Mouse (Mus musculus) kidney, embryonic 14.5 days (tissue): ENCODE data around the gene Kdm6a. TPM values are rescaled to one million over a fixed set of nuclear protein-coding genes. Genes with fewer than 3 reads are reported as not detected.

Experiments
- ATAC-seq: fragments of 200-750 bp; cut with Nextera tagmentation; 2 replicates; pipeline ENCODE4 v1.8.0; 2017; ENCODE audit warnings: moderate number of reproducible peaks, mild to moderate bottlenecking, moderate TSS enrichment, moderate library complexity; ENCODE audit not compliant: low FRiP score, low TSS enrichment
- H3K27ac ChIP-seq: fragments of 300-500 bp; sonication (generic); 2 replicates; pipeline ENCODE4 v1.5.1; 2014; ENCODE audit warnings: low read depth, mild to moderate bottlenecking, low read length, moderate library complexity, mixed read lengths
- H3K27me3 ChIP-seq: fragments of 300-500 bp; sonication (generic); 2 replicates; pipeline ENCODE4 v1.6.1; 2014; ENCODE audit warnings: mild to moderate bottlenecking, low read length; ENCODE audit not compliant: control insufficient read depth, insufficient read depth
- H3K36me3 ChIP-seq: fragments of 300-500 bp; sonication (generic); 2 replicates; pipeline ENCODE4 v1.6.1; 2014; ENCODE audit warnings: low read length, mixed read lengths; ENCODE audit not compliant: control insufficient read depth, insufficient read depth
- H3K4me1 ChIP-seq: fragments of 300-500 bp; sonication (generic); 2 replicates; pipeline ENCODE4 v1.6.1; 2014; ENCODE audit warnings: low read length, mixed read lengths; ENCODE audit not compliant: control insufficient read depth, insufficient read depth
- H3K4me2 ChIP-seq: fragments of 300-500 bp; sonication (generic); replicated peaks from 2 replicates; pipeline ENCODE4 v1.6.1; 2014; ENCODE audit warnings: low read depth, mild to moderate bottlenecking, low read length
- H3K4me3 ChIP-seq: fragments of 300-500 bp; sonication (generic); 2 replicates; pipeline ENCODE4 v1.5.1; 2014; ENCODE audit warnings: mild to moderate bottlenecking, low read length
- H3K9ac ChIP-seq: fragments of 300-500 bp; sonication (generic); 2 replicates; pipeline ENCODE4 v1.6.1; 2014; ENCODE audit warnings: low read depth, mild to moderate bottlenecking, low read length, moderate library complexity
- H3K9me3 ChIP-seq: fragments of 300-500 bp; sonication (generic); 2 replicates; pipeline ENCODE4 v1.6.1; 2016; ENCODE audit warnings: low read length; ENCODE audit not compliant: control insufficient read depth
- WGBS: fragments of 180-500 bp; shearing (Covaris S2); extraction: QIAGEN DNeasy Blood & Tissue Kit; methylation state at CpG from one replicate; pipeline ENCODE4 v1.1.7; 2014; 5-methylcytosine and 5-hydroxymethylcytosine counted together
- polyA plus RNA-seq: library from polyadenylated mRNA; unstranded; fragments of >200 nt; fragmentation: Nextera tagmentation; extraction: Ambion mirVana; gene quantifications from 2 replicates; pipeline ENCODE4 v1.2.1, GENCODE M21; 2014

Gene Kdm6a
- polyA plus RNA-seq, 1 experiment from 2014 or later, result 27.1 TPM

DNA sequence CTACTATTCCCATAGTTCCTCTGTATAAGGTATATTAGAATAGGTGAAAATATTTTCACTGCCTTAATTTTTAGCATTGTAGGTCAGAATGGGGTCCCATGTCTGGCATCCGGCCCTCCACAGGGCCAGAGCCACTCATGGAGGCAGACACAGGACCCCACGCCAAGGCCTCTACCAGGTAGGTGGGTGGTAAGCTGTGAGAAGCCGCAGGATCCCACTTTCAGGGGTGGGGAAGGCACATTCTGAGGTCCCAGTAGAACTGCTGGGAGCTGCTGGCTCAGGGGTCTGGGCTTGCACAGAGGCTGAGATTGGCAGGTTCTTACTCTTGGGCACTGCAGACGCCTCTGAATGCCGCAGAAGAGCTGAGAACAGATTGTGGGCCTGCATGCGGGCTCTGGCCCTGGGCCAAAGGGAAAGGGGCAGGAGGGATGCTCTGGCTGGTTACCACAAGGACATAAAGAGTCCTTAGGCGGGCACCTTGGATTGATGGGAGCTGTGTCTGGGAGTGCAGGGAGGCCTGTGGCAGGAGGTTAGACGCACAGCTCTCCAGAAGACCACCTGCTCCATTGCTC lies 95.9 kb downstream of the Kdm6a start:
- no peak for ATAC-seq
- H3K4me1 ChIP-seq, result no peaks in the 10 kb centered on the region
- no peak overlapping the region for H3K9ac ChIP-seq
- no peak overlapping the region for H3K4me3 ChIP-seq
- no peaks in the 10 kb centered on the region for H3K9me3 ChIP-seq
- H3K36me3 ChIP-seq, result peaks cover 17% of the 10 kb centered on the region; the same call in 1 of the 2 replicates
- 95% methylated on average over 8 of the region's 8 CpGs for WGBS
- no peak overlapping the region for H3K27ac ChIP-seq
- H3K27me3 ChIP-seq, result no peaks in the 10 kb centered on the region
- no peak overlapping the region for H3K4me2 ChIP-seq

DNA sequence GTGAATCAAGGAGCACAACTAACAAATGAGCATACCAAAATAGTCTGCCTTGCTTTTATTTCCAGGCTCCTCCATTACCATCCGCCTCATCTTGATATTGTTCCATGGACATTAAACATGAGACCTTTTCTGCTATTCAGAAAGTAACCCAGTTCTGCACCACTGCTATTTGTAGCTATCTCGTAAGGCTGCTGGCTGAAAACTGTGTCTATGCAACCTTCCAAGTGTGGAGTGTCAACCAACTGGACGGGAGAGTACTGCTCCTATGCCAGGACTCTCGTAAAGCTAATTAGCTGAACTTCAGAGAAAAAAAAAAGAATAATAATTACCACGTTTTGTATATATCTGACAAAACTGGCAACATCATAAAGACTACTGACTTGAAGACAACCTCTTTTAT lies 116.2 kb downstream of the Kdm6a start:
- no peak overlapping the region for H3K4me3 ChIP-seq
- peaks cover 3% of the 10 kb centered on the region; the same call in 1 of the 2 replicates for H3K36me3 ChIP-seq
- no peaks in the 10 kb centered on the region for H3K9me3 ChIP-seq
- H3K4me1 ChIP-seq, result no peaks in the 10 kb centered on the region
- no peak overlapping the region for H3K27ac ChIP-seq
- no peak for ATAC-seq
- WGBS, result 89% methylated on average over 5 of the region's 5 CpGs
- no peak overlapping the region for H3K4me2 ChIP-seq
- H3K27me3 ChIP-seq, result no peaks in the 10 kb centered on the region
- no peak overlapping the region for H3K9ac ChIP-seq

DNA sequence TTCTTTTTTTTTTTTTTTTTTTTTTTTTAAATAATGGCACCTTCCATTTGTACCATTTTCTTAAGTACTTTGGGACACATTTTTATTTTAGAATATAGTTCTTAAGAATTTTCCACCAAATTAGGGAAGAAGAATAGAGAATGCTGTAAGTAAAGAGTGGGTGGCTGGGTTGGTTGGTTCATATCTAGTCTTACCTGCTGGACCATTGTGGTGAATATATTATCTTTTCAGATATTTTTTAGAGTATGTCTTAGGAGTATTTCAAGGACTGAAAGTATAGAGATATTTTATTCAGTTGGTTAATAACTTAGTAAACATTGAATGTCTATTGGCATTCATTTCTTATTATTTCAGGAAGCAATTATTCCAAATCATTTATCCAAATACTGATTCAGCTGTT lies 117.8 kb downstream of the Kdm6a start:
- Histone ChIP-seq H3K9ac (no peak overlapping the region), H3K36me3 (peaks cover 2% of the 10 kb centered on the region; the same call in 1 of the 2 replicates), H3K27ac (no peak overlapping the region), H3K27me3 (no peaks in the 10 kb centered on the region), H3K4me3 (no peak overlapping the region), H3K9me3 (no peaks in the 10 kb centered on the region), H3K4me2 (no peak overlapping the region), H3K4me1 (no peaks in the 10 kb centered on the region)
- no peak for ATAC-seq

Other genes starting within 250 kb of the Kdm6a start
- not detected in 2 replicates for gene Dusp21, start 16.7 kb upstream of the Kdm6a start, polyA plus RNA-seq